Mouse (Mus musculus): ENCODE results near the gene Dnajc10. TPM values are rescaled to one million over a fixed set of nuclear protein-coding genes. Genes with fewer than 3 reads are reported as not detected.

The Dnajc10 gene
- polyA plus RNA-seq, 1 experiment from 2014 or later = 80.5 TPM

DNA sequence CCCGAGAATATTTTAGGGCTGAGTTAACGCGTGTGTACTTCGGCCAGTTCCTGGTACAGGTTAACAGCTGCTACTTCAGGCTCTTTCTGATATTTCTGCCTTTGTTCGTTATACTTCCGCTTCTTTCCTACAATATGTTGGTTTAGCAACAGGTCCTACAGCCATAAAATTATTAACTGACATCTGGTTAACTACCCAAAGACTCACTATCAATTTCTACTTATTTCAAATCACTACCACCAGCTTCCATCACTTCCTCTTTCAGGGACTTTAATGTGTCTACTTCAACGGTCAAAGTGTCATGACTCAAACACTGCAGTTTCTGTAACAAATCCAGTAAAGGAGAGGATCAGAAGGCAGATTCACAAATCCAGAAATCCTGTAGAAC lies 418 bp upstream of the Dnajc10 start:
- ATAC-seq (ENCODE audit: low FRiP score, low TSS enrichment) (peak; percentile 15; the same call in 1 of the 2 replicates), DNase-seq (no peak)
- peak overlapping the region; percentile 68 for H3K4me2 ChIP-seq (ENCODE audit: low read length)
- H3K9me3 ChIP-seq (ENCODE audit: control insufficient read depth, low read length) = no peaks in the 10 kb centered on the region
- peaks cover 12% of the 10 kb centered on the region for H3K36me3 ChIP-seq (ENCODE audit: control insufficient read depth, insufficient read depth, low read length)
- H3K9ac ChIP-seq (replicated peaks; ENCODE audit: low read length) = peak overlapping the region; percentile 94; the same call in 1 of the 2 replicates
- peaks cover 8% of the 10 kb centered on the region; the same call in 1 of the 2 replicates for H3K4me1 ChIP-seq (ENCODE audit: control insufficient read depth, insufficient read depth, low read length)
- H3K4me3 ChIP-seq (replicated peaks; ENCODE audit: low read depth, low read length) = peak overlapping the region; percentile 96
- H3K27me3 ChIP-seq (ENCODE audit: control insufficient read depth, insufficient read depth, low read length) = no peaks in the 10 kb centered on the region
- H3K27ac ChIP-seq (replicated peaks; ENCODE audit: low read depth, low read length) = peak overlapping the region; percentile 92; the same call in 1 of the 2 replicates
- WGBS = 52% methylated on average over 7 of the region's 7 CpGs

- H3K36me3 ChIP-seq (ENCODE audit: control insufficient read depth, insufficient read depth, low read length) = peaks cover 71% of the 10 kb centered on the region
- no peak overlapping the region for H3K4me2 ChIP-seq (ENCODE audit: low read length)
- no peak overlapping the region for H3K4me3 ChIP-seq (replicated peaks; ENCODE audit: low read depth, low read length)
- no peak overlapping the region for H3K9ac ChIP-seq (replicated peaks; ENCODE audit: low read length)
- no peaks in the 10 kb centered on the region for H3K27me3 ChIP-seq (ENCODE audit: control insufficient read depth, insufficient read depth, low read length)
- WGBS = 93% methylated on average over 4 of the region's 4 CpGs
- no peak for ATAC-seq (ENCODE audit: low FRiP score, low TSS enrichment)
- H3K9me3 ChIP-seq (ENCODE audit: control insufficient read depth, low read length) = no peaks in the 10 kb centered on the region
- no peak for DNase-seq
- no peaks in the 10 kb centered on the region for H3K4me1 ChIP-seq (ENCODE audit: control insufficient read depth, insufficient read depth, low read length)
- no peak overlapping the region for H3K27ac ChIP-seq (replicated peaks; ENCODE audit: low read depth, low read length)
Measured at GRCm38 (mm10) chr2:80322878-80323277, 7.6 kb downstream of the Dnajc10 start.

- Histone ChIP-seq H3K9ac (replicated peaks; ENCODE audit: low read length) (no peak overlapping the region), H3K9me3 (ENCODE audit: control insufficient read depth, low read length) (no peaks in the 10 kb centered on the region), H3K36me3 (ENCODE audit: control insufficient read depth, insufficient read depth, low read length) (peaks cover 75% of the 10 kb centered on the region), H3K27ac (replicated peaks; ENCODE audit: low read depth, low read length) (no peak overlapping the region), H3K4me3 (replicated peaks; ENCODE audit: low read depth, low read length) (no peak overlapping the region), H3K4me2 (ENCODE audit: low read length) (no peak overlapping the region), H3K27me3 (ENCODE audit: control insufficient read depth, insufficient read depth, low read length) (no peaks in the 10 kb centered on the region), H3K4me1 (ENCODE audit: control insufficient read depth, insufficient read depth, low read length) (no peaks in the 10 kb centered on the region)
- WGBS = 93% methylated on average over 2 of the region's 2 CpGs
- DNase-seq = no peak
- no peak for ATAC-seq (ENCODE audit: low FRiP score, low TSS enrichment)
Measured at GRCm38 (mm10) chr2:80325779-80326178, 10.5 kb downstream of the Dnajc10 start.

GRCm38 (mm10) chr2:80327272-80327671 lies 12.0 kb downstream of the Dnajc10 start:
- Histone ChIP-seq H3K36me3 (ENCODE audit: control insufficient read depth, insufficient read depth, low read length) (peaks cover 69% of the 10 kb centered on the region), H3K9ac (replicated peaks; ENCODE audit: low read length) (no peak overlapping the region), H3K27ac (replicated peaks; ENCODE audit: low read depth, low read length) (no peak overlapping the region), H3K4me2 (ENCODE audit: low read length) (no peak overlapping the region), H3K9me3 (ENCODE audit: control insufficient read depth, low read length) (no peaks in the 10 kb centered on the region), H3K27me3 (ENCODE audit: control insufficient read depth, insufficient read depth, low read length) (no peaks in the 10 kb centered on the region), H3K4me3 (replicated peaks; ENCODE audit: low read depth, low read length) (no peak overlapping the region), H3K4me1 (ENCODE audit: control insufficient read depth, insufficient read depth, low read length) (no peaks in the 10 kb centered on the region)
- DNase-seq (no peak), ATAC-seq (ENCODE audit: low FRiP score, low TSS enrichment) (no peak)
- 96% methylated on average over 6 of the region's 6 CpGs for WGBS

GRCm38 (mm10) chr2:80328961-80329653 lies 13.8 kb downstream of the Dnajc10 start:
- Histone ChIP-seq H3K27ac (replicated peaks; ENCODE audit: low read depth, low read length) (no peak overlapping the region), H3K9me3 (ENCODE audit: control insufficient read depth, low read length) (no peaks in the 10 kb centered on the region), H3K36me3 (ENCODE audit: control insufficient read depth, insufficient read depth, low read length) (peaks cover 65% of the 10 kb centered on the region), H3K9ac (replicated peaks; ENCODE audit: low read length) (no peak overlapping the region), H3K27me3 (ENCODE audit: control insufficient read depth, insufficient read depth, low read length) (no peaks in the 10 kb centered on the region), H3K4me3 (replicated peaks; ENCODE audit: low read depth, low read length) (no peak overlapping the region), H3K4me1 (ENCODE audit: control insufficient read depth, insufficient read depth, low read length) (no peaks in the 10 kb centered on the region), H3K4me2 (ENCODE audit: low read length) (no peak overlapping the region)
- DNase-seq = no peak
- WGBS = 96% methylated on average over 7 of the region's 7 CpGs
- no peak for ATAC-seq (ENCODE audit: low FRiP score, low TSS enrichment)

- no peak overlapping the region for H3K27ac ChIP-seq (replicated peaks; ENCODE audit: low read depth, low read length)
- H3K36me3 ChIP-seq (ENCODE audit: control insufficient read depth, insufficient read depth, low read length) = peaks cover 82% of the 10 kb centered on the region
- H3K9ac ChIP-seq (replicated peaks; ENCODE audit: low read length) = no peak overlapping the region
- DNase-seq (no peak), ATAC-seq (ENCODE audit: low FRiP score, low TSS enrichment) (no peak)
- H3K4me2 ChIP-seq (ENCODE audit: low read length) = no peak overlapping the region
- no peak overlapping the region for H3K4me3 ChIP-seq (replicated peaks; ENCODE audit: low read depth, low read length)
- WGBS = 96% methylated on average over 9 of the region's 9 CpGs
- H3K27me3 ChIP-seq (ENCODE audit: control insufficient read depth, insufficient read depth, low read length) = no peaks in the 10 kb centered on the region
- no peaks in the 10 kb centered on the region for H3K9me3 ChIP-seq (ENCODE audit: control insufficient read depth, low read length)
- no peaks in the 10 kb centered on the region for H3K4me1 ChIP-seq (ENCODE audit: control insufficient read depth, insufficient read depth, low read length)
Measured at GRCm38 (mm10) chr2:80340537-80340936, 25.3 kb downstream of the Dnajc10 start.

DNA sequence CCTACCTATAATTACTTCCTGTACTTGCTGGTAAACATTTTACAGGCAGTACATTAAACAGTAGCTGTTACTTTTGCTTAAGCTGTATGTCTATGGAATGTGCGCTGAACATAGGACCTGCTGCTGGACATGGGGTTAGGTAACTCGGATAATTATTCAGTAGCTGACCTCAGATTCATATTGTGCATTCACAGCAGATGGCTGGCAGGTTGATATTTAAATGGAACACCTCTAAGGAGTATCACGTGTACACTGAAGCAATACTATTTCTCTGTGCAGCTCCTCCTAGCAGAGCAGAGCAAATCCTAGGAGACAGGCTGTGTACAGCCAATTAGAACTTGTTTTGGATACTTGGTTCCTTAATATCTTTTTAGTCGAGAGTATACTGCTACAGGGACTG lies 39.3 kb downstream of the Dnajc10 start:
- Histone ChIP-seq H3K27ac (replicated peaks; ENCODE audit: low read depth, low read length) (no peak overlapping the region), H3K36me3 (ENCODE audit: control insufficient read depth, insufficient read depth, low read length) (peaks cover 49% of the 10 kb centered on the region), H3K4me3 (replicated peaks; ENCODE audit: low read depth, low read length) (no peak overlapping the region), H3K27me3 (ENCODE audit: control insufficient read depth, insufficient read depth, low read length) (no peaks in the 10 kb centered on the region), H3K4me1 (ENCODE audit: control insufficient read depth, insufficient read depth, low read length) (no peaks in the 10 kb centered on the region), H3K9me3 (ENCODE audit: control insufficient read depth, low read length) (no peaks in the 10 kb centered on the region), H3K9ac (replicated peaks; ENCODE audit: low read length) (no peak overlapping the region), H3K4me2 (ENCODE audit: low read length) (no peak overlapping the region)
- DNase-seq (no peak), ATAC-seq (ENCODE audit: low FRiP score, low TSS enrichment) (no peak)
- 91% methylated on average over 4 of the region's 4 CpGs for WGBS

DNA sequence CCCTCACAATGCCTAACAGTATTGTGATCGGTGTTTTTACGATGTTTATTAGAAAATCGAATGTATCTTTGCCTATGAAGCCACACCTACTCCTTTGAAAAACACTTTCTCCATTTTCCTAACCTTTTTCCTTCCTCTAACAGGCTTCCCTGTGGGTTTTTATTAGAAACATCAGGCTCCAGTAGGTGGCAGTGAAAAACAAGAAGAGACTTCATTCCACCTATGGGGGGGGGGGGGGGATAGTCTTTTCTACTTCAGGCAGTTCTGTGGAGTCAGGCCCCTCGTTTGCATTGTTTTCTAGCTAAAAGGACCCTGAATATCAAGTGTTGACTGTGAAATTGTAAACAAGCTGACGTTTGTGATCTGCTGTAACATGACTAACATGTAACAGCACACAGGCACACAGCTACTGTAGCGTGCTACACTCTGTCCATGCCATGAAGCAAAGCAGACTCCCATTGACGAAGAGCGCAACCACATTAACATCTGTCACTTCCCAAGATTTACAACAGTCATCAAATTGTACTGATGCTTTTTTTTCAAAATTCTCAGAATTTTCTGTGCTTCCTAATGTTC lies 41.5 kb downstream of the Dnajc10 start:
- no peaks in the 10 kb centered on the region for H3K27me3 ChIP-seq (ENCODE audit: control insufficient read depth, insufficient read depth, low read length)
- H3K36me3 ChIP-seq (ENCODE audit: control insufficient read depth, insufficient read depth, low read length) = peaks cover 31% of the 10 kb centered on the region
- DNase-seq = peak; percentile 70
- H3K4me2 ChIP-seq (ENCODE audit: low read length) = no peak overlapping the region
- ATAC-seq (ENCODE audit: low FRiP score, low TSS enrichment) = no peak
- no peak overlapping the region for H3K27ac ChIP-seq (replicated peaks; ENCODE audit: low read depth, low read length)
- H3K9me3 ChIP-seq (ENCODE audit: control insufficient read depth, low read length) = no peaks in the 10 kb centered on the region
- H3K4me1 ChIP-seq (ENCODE audit: control insufficient read depth, insufficient read depth, low read length) = no peaks in the 10 kb centered on the region
- no peak overlapping the region for H3K4me3 ChIP-seq (replicated peaks; ENCODE audit: low read depth, low read length)
- H3K9ac ChIP-seq (replicated peaks; ENCODE audit: low read length) = no peak overlapping the region
- WGBS = 64% methylated on average over 8 of the region's 8 CpGs

DNA sequence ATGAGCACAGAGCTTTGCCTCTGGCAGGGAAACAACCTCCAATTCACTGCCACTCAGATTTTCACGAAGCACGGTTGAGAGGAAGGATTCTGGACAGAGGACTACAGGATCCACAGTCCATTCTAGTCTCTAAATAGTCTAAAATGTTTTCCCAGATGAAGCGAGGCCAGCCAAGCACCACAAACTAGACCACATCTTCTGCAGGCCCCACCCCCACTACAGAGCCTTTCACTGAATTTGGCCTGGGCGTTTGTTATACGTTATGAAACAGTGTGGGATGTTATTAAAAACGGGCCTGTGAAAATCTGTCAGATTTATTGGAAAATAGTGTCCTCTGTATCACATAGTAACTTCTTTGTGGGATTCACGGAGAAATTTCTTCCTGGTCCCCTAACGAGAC lies 56.2 kb downstream of the Dnajc10 start:
- no peak overlapping the region for H3K27ac ChIP-seq (replicated peaks; ENCODE audit: low read depth, low read length)
- H3K4me3 ChIP-seq (replicated peaks; ENCODE audit: low read depth, low read length) = no peak overlapping the region
- no peaks in the 10 kb centered on the region for H3K4me1 ChIP-seq (ENCODE audit: control insufficient read depth, insufficient read depth, low read length)
- WGBS = 90% methylated on average over 8 of the region's 8 CpGs
- H3K9me3 ChIP-seq (ENCODE audit: control insufficient read depth, low read length) = no peaks in the 10 kb centered on the region
- no peak overlapping the region for H3K9ac ChIP-seq (replicated peaks; ENCODE audit: low read length)
- no peaks in the 10 kb centered on the region for H3K36me3 ChIP-seq (ENCODE audit: control insufficient read depth, insufficient read depth, low read length)
- H3K4me2 ChIP-seq (ENCODE audit: low read length) = no peak overlapping the region
- no peak for DNase-seq
- no peak for ATAC-seq (ENCODE audit: low FRiP score, low TSS enrichment)
- H3K27me3 ChIP-seq (ENCODE audit: control insufficient read depth, insufficient read depth, low read length) = no peaks in the 10 kb centered on the region

All from midbrain, embryonic 14.5 days (tissue).